Mouse (Mus musculus) adrenal gland, postnatal 36 days (tissue): ENCODE data around the gene Lsg1. TPM values are rescaled to one million over a fixed set of nuclear protein-coding genes. Genes with fewer than 3 reads are reported as not detected.
A peak's percentile ranks its signal among the peaks of the same experiment; 100 is the strongest.

Experiments used
- DNase-seq, 2 experiments: peaks; one replicate each; pipeline ENCODE4 v3.0.0; 2021; ENCODE audit warnings: mixed read lengths in 1 of 2
- total RNA-seq, 2 experiments: library from RNA; stranded (reverse); gene quantifications; 2 replicates each; pipeline ENCODE4 v1.2.3; 2021

Lsg1 gene
- total RNA-seq, 2 experiments from 2014 or later, result 36.7 to 37.2 TPM

- peak; percentile 73 to 81 for DNase-seq
These were observed 34.6 kb downstream of the Lsg1 start for GRCm38 (mm10) chr16:30552621-30553338.

GRCm38 (mm10) chr16:30550748-30551192, 36.6 kb downstream of the Lsg1 start, which contains the start of gene Tmem44:
Gene Tmem44, minus strand, starts transcription at chr16:30550842.
- DNase-seq, result no peak

- peak; percentile 80 to 90 for DNase-seq
These were observed 37.2 kb downstream of the Lsg1 start for GRCm38 (mm10) chr16:30549966-30550747.

GRCm38 (mm10) chr16:30549516-30549915, 37.9 kb downstream of the Lsg1 start:
- DNase-seq, result no peak

GRCm38 (mm10) chr16:30548291-30548690, 39.1 kb downstream of the Lsg1 start:
- DNase-seq, result no peak

GRCm38 (mm10) chr16:30544693-30545092, 42.7 kb downstream of the Lsg1 start:
- DNase-seq, result no peak

GRCm38 (mm10) chr16:30543386-30543785, 44.0 kb downstream of the Lsg1 start:
- DNase-seq, result no peak

GRCm38 (mm10) chr16:30542826-30543225, 44.6 kb downstream of the Lsg1 start:
- DNase-seq, result no peak

- no peak for DNase-seq
These were observed 47.0 kb downstream of the Lsg1 start for GRCm38 (mm10) chr16:30540107-30541001.

GRCm38 (mm10) chr16:30539433-30539832, 48.0 kb downstream of the Lsg1 start:
- DNase-seq, result peak; percentile 62 to 75

GRCm38 (mm10) chr16:30535075-30535474, 52.3 kb downstream of the Lsg1 start:
- no peak for DNase-seq

- no peak for DNase-seq
These were observed 53.8 kb downstream of the Lsg1 start for GRCm38 (mm10) chr16:30533592-30533991.

- no peak for DNase-seq
These were observed 54.5 kb downstream of the Lsg1 start for GRCm38 (mm10) chr16:30532929-30533328.

GRCm38 (mm10) chr16:30531761-30532406, 55.5 kb downstream of the Lsg1 start:
- DNase-seq, result peak; percentile 56 to 62

GRCm38 (mm10) chr16:30530815-30531214, 56.6 kb downstream of the Lsg1 start:
- DNase-seq, result no peak

- DNase-seq, result no peak
These were observed 59.0 kb downstream of the Lsg1 start for GRCm38 (mm10) chr16:30528386-30528785.

GRCm38 (mm10) chr16:30527889-30528288, 59.5 kb downstream of the Lsg1 start:
- DNase-seq, result no peak

- DNase-seq, result no peak
These were observed 61.6 kb downstream of the Lsg1 start for GRCm38 (mm10) chr16:30525756-30526155.

GRCm38 (mm10) chr16:30524481-30524880, 62.9 kb downstream of the Lsg1 start:
- peak; percentile 72 to 78 for DNase-seq

GRCm38 (mm10) chr16:30522253-30522940, 65.0 kb downstream of the Lsg1 start:
- DNase-seq, result no peak

- DNase-seq, result no peak
These were observed 66.2 kb downstream of the Lsg1 start for GRCm38 (mm10) chr16:30521147-30521546.
